Mouse (Mus musculus) central nervous system, embryonic 11.5 days (tissue): ENCODE measurements around the gene Nckap1. TPM values are rescaled to one million over a fixed set of nuclear protein-coding genes. Genes with fewer than 3 reads are reported as not detected.

Experiments used
- polyA plus RNA-seq: library from polyadenylated mRNA; depleted of rRNA; stranded (reverse); fragments of >200 nt; gene quantifications from 2 replicates; pipeline ENCODE4 v1.2.3, GENCODE M21; 2012; rRNA removed

Gene Nckap1
- polyA plus RNA-seq = 57.5 and 92.9 TPM in 2 replicates

DNA sequence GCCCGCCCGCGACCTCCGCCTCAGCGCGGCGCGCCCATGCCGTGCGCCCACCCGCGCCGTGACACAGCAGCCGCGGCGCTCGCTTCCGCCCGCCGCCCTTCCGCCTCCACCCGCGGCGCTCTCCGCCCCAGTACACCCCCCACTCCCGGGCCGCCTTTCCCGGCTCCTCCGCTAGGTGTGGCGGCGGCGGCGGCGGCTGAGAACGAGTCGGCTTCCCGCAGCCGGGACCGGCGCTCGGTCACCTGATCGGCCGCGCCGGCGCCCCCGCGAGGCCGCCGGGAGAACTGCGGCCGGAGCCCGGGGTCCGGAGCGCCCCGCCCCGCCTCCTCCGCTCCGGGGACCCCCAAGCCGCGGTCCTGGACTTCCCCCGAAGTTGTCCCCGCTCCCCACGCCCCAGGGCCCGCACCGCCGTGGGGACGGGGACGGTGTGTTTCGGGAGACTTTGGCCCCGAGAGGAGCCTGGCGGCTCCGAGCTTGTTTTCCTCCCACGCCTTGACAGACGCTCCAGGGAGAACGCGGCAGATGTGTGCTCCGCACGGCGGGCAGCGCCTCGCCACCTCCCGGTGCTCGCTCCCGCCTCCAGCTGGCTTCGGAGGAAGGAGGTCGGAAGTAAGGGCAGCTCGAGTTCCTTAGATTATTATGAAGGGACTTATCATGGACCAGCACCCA, at the start of gene Nckap1:
Nckap1 (minus strand) TSS at position 338 of the 669 bp plus-strand sequence.

DNA sequence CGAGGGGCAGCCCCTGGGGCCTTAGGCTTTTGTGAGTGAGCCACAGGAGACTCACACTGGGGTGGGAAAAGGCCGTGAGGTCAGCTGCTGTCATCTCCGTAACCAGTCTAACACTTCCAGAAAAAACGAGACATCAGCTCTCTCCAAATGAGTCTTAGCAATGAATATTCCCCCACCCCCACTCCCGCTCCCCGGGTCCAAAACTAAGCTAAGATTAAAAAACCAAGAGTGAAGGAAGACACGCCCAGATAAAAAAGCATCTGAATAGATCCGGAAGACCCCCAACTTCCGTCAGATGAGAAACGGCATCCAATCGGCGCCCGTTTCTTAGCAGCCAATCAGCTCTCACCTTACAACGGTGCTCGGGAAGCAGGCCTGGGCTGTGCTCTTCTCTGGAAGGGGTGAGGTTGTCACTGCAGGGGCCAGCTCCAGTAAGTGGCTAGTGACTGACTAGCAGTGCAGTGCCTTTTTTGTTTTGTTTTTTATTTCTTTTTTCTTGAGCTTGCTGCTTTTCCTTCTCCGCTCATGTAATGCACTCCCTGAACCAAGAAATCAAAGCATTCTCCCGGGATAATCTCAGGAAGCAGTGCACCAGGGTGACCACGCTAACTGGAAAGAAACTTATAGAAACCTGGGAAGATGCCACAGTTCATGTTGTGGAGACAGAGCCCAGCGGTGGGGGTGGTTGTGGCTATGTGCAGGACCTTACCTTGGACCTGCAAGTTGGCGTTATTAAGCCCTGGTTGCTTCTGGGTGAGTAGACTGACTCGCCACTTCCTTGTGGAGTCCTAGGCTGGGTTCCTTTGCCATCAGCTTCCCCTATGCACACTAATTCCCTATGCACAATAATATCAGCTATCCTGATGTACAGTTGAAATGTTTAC, 35.9 kb upstream of the Nckap1 start, which contains the start of the genes Dusp19 and Nup35:
Dusp19 (plus strand) TSS at position 192 of the 884 bp plus-strand sequence.
Nup35 (plus strand) TSS at position 383 of the 884 bp plus-strand sequence.

Other genes with a start within 250 kb of the Nckap1 start
- gene Frzb, start 133.8 kb downstream of the Nckap1 start, polyA plus RNA-seq = 6.6 and 19.7 TPM in 2 replicates
- 12.9 and 16.0 TPM in 2 replicates for gene Dusp19, start 35.7 kb upstream of the Nckap1 start, polyA plus RNA-seq
- gene Nup35, start 35.9 kb upstream of the Nckap1 start, polyA plus RNA-seq = 36.7 and 52.5 TPM in 2 replicates